Mouse (Mus musculus) stomach, embryonic 15.5 days (tissue): ENCODE measurements around the gene Amacr. TPM values are rescaled to one million over a fixed set of nuclear protein-coding genes. Genes with fewer than 3 reads are reported as not detected.

Source experiments
- ATAC-seq: fragments of 200-750 bp; cut with Nextera tagmentation; 2 replicates; pipeline ENCODE4 v1.8.0; 2017; ENCODE audit warnings: low read depth, moderate number of reproducible peaks, moderate TSS enrichment; ENCODE audit not compliant: insufficient read depth, low FRiP score
- H3K27ac ChIP-seq: fragments of 300-500 bp; sonication (generic); 2 replicates; pipeline ENCODE4 v1.5.1; 2015; ENCODE audit warnings: mild to moderate bottlenecking, inconsistent platforms
- H3K27me3 ChIP-seq: fragments of 300-500 bp; sonication (generic); replicated peaks from 2 replicates; pipeline ENCODE4 v1.6.1; 2015; ENCODE audit warnings: inconsistent platforms
- H3K36me3 ChIP-seq: fragments of 300-500 bp; sonication (generic); 2 replicates; pipeline ENCODE4 v1.6.1; 2015; ENCODE audit warnings: inconsistent platforms
- H3K4me1 ChIP-seq: fragments of 300-500 bp; sonication (generic); 2 replicates; pipeline ENCODE4 v1.6.1; 2015; ENCODE audit warnings: inconsistent platforms
- H3K4me2 ChIP-seq: fragments of 300-500 bp; sonication (generic); 2 replicates; pipeline ENCODE4 v1.6.1; 2015; ENCODE audit warnings: mild to moderate bottlenecking, inconsistent platforms
- H3K4me3 ChIP-seq: fragments of 300-500 bp; sonication (generic); replicated peaks from 2 replicates; pipeline ENCODE4 v1.5.1; 2015; ENCODE audit warnings: inconsistent platforms
- H3K9ac ChIP-seq: fragments of 300-500 bp; sonication (generic); 2 replicates; pipeline ENCODE4 v1.6.1; 2015; ENCODE audit warnings: inconsistent platforms
- H3K9me3 ChIP-seq: fragments of 300-500 bp; sonication (generic); 2 replicates; pipeline ENCODE4 v1.6.1; 2016; ENCODE audit warnings: inconsistent platforms
- whole genome bisulfite sequencing: fragments of 180-500 bp; shearing (Covaris S2); methylation state at CpG from one replicate; pipeline ENCODE4 v1.1.7; 2015; 5-methylcytosine and 5-hydroxymethylcytosine counted together
- polyA plus RNA-seq: library from polyadenylated mRNA; unstranded; fragments of >200 nt; fragmentation: Nextera tagmentation; extraction: Ambion mirVana; gene quantifications from 2 replicates; pipeline ENCODE4 v1.2.1, GENCODE M21; 2015

Amacr gene
- polyA plus RNA-seq, 1 experiment from 2014 or later, result 21.6 TPM

GRCm38 (mm10) chr15:11037711-11038110 is 56.2 kb downstream of the Amacr start, which contains the start of gene Rxfp3:
Gene Rxfp3 (minus strand): TSS chr15:11037991.
- Histone ChIP-seq H3K4me3 (peak within 1 kb of the TSS; percentile 30), H3K36me3 (no peaks in the 10 kb centered on the region), H3K4me2 (peak within 1 kb of the TSS; percentile 59), H3K4me1 (peaks cover 18% of the 10 kb centered on the region), H3K9ac (no peak within 1 kb of the TSS), H3K27me3 (peaks cover 39% of the 10 kb centered on the region), H3K27ac (no peak within 1 kb of the TSS), H3K9me3 (no peaks in the 10 kb centered on the region)
- WGBS, result 5% methylated on average over 16 of the region's 16 CpGs
- ATAC-seq, result no peak

- WGBS, result 2% methylated on average over 12 of the region's 12 CpGs
- H3K9ac ChIP-seq, result no peak overlapping the region
- H3K27me3 ChIP-seq, result peaks cover 39% of the 10 kb centered on the region
- ATAC-seq, result no peak
- H3K4me1 ChIP-seq, result peaks cover 18% of the 10 kb centered on the region
- H3K4me2 ChIP-seq, result no peak overlapping the region
- H3K9me3 ChIP-seq, result no peaks in the 10 kb centered on the region
- H3K4me3 ChIP-seq, result no peak overlapping the region
- H3K27ac ChIP-seq, result no peak overlapping the region
- H3K36me3 ChIP-seq, result no peaks in the 10 kb centered on the region
Observed at GRCm38 (mm10) chr15:11038476-11038875, 56.9 kb downstream of the Amacr start.

GRCm38 (mm10) chr15:11040067-11040466 is 58.5 kb downstream of the Amacr start:
- no peaks in the 10 kb centered on the region for H3K36me3 ChIP-seq
- H3K9me3 ChIP-seq, result no peaks in the 10 kb centered on the region
- 31% methylated on average over 5 of the region's 5 CpGs for WGBS
- H3K9ac ChIP-seq, result no peak overlapping the region
- no peak overlapping the region for H3K4me3 ChIP-seq
- H3K4me1 ChIP-seq, result peaks cover 18% of the 10 kb centered on the region
- H3K27me3 ChIP-seq, result peaks cover 33% of the 10 kb centered on the region
- ATAC-seq, result no peak; the same call in 1 of the 2 replicates
- no peak overlapping the region for H3K4me2 ChIP-seq
- H3K27ac ChIP-seq, result no peak overlapping the region

- no peaks in the 10 kb centered on the region for H3K9me3 ChIP-seq
- no peak overlapping the region for H3K4me3 ChIP-seq
- H3K27ac ChIP-seq, result no peak overlapping the region
- no peak for ATAC-seq
- 76% methylated on average over 2 of the region's 2 CpGs for WGBS
- peaks cover 21% of the 10 kb centered on the region for H3K27me3 ChIP-seq
- peaks cover 14% of the 10 kb centered on the region for H3K4me1 ChIP-seq
- H3K4me2 ChIP-seq, result no peak overlapping the region
- H3K36me3 ChIP-seq, result no peaks in the 10 kb centered on the region
- H3K9ac ChIP-seq, result no peak overlapping the region
Observed at GRCm38 (mm10) chr15:11041229-11041628, 59.7 kb downstream of the Amacr start.

GRCm38 (mm10) chr15:11042828-11043227 is 61.3 kb downstream of the Amacr start:
- Histone ChIP-seq H3K9me3 (no peaks in the 10 kb centered on the region), H3K4me3 (no peak overlapping the region), H3K4me2 (no peak overlapping the region), H3K4me1 (no peaks in the 10 kb centered on the region), H3K9ac (no peak overlapping the region), H3K27me3 (peaks cover 6% of the 10 kb centered on the region), H3K27ac (no peak overlapping the region), H3K36me3 (no peaks in the 10 kb centered on the region)
- WGBS, result 84% methylated on average over 5 of the region's 5 CpGs
- no peak for ATAC-seq

Other genes with a start within 250 kb of the Amacr start
- 1.4 and 2.0 TPM in 2 replicates for gene C1qtnf3, start 29.4 kb upstream of the Amacr start, polyA plus RNA-seq
- 0.05 TPM in 1 of 2 replicates, not detected in the other for gene Slc45a2, start 19.0 kb downstream of the Amacr start, polyA plus RNA-seq
- gene Rxfp3, start 56.2 kb downstream of the Amacr start, polyA plus RNA-seq, result 0.03 TPM in 1 of 2 replicates, not detected in the other
- 2.3 and 2.5 TPM in 2 replicates for gene Adamts12, start 83.0 kb downstream of the Amacr start, polyA plus RNA-seq